Mouse (Mus musculus) gastrocnemius, adult 2 months (tissue): ENCODE data around the gene Nsun7. TPM values are rescaled to one million over a fixed set of nuclear protein-coding genes. Genes with fewer than 3 reads are reported as not detected.

Experiments used
- DNase-seq: peaks from one replicate; pipeline ENCODE4 v3.0.0; 2022
- H3K27ac ChIP-seq: fragments of 200-600 bp; 2 replicates; pipeline ENCODE4 v1.8.1; 2022; ENCODE audit warnings: mild to moderate bottlenecking
- H3K4me3 ChIP-seq: fragments of 200-600 bp; 2 replicates; pipeline ENCODE4 v1.8.1; 2022; ENCODE audit warnings: mild to moderate bottlenecking, moderate library complexity
- CTCF ChIP-seq: fragments of 200-600 bp; IDR thresholded peaks from 2 replicates; pipeline ENCODE4 v1.8.1; 2022; ENCODE audit warnings: antibody characterized with exemption, mild to moderate bottlenecking, moderate library complexity
- intact Hi-C: fragments of 180-260 bp; cut with DNase I; formaldehyde crosslinking; loops from one replicate; pipeline ENCODE4 v1.15.1; 2025
- total RNA-seq, 2 experiments: library from RNA; stranded (reverse); gene quantifications; 2 replicates each; pipeline ENCODE4 v1.2.3; 2021

The Nsun7 gene
- total RNA-seq, 2 experiments from 2014 or later = 0.05 TPM; not detected in 1

- no peak overlapping the region for H3K27ac ChIP-seq
- intact Hi-C loops = no loop called here
- no peak overlapping the region for H3K4me3 ChIP-seq
- no peak for TF ChIP-seq CTCF
- DNase-seq = no peak
These were observed 36.4 kb downstream of the Nsun7 start for GRCm38 (mm10) chr5:66296116-66296515.

GRCm38 (mm10) chr5:66298856-66299255 lies 39.2 kb downstream of the Nsun7 start:
- intact Hi-C loops = no loop called here
- H3K27ac ChIP-seq = no peak overlapping the region
- DNase-seq = no peak
- TF ChIP-seq CTCF = no peak
- H3K4me3 ChIP-seq = no peak overlapping the region

GRCm38 (mm10) chr5:66300576-66300975 lies 40.9 kb downstream of the Nsun7 start:
- TF ChIP-seq CTCF = no peak
- intact Hi-C loops = no loop called here
- no peak for DNase-seq
- Histone ChIP-seq H3K27ac (no peak overlapping the region), H3K4me3 (no peak overlapping the region)

GRCm38 (mm10) chr5:66302085-66302815 lies 42.6 kb downstream of the Nsun7 start:
- DNase-seq = no peak
- H3K27ac ChIP-seq = no peak overlapping the region
- H3K4me3 ChIP-seq = no peak overlapping the region
- intact Hi-C loops = no loop called here
- TF ChIP-seq CTCF = no peak

- H3K4me3 ChIP-seq = no peak overlapping the region
- no peak for DNase-seq
- intact Hi-C loops = no loop called here
- H3K27ac ChIP-seq = no peak overlapping the region
- no peak for TF ChIP-seq CTCF
These were observed 43.2 kb downstream of the Nsun7 start for GRCm38 (mm10) chr5:66302873-66303272.

GRCm38 (mm10) chr5:66304300-66305067 lies 44.8 kb downstream of the Nsun7 start:
- DNase-seq = no peak
- TF ChIP-seq CTCF = no peak
- Histone ChIP-seq H3K4me3 (no peak overlapping the region), H3K27ac (no peak overlapping the region)
- intact Hi-C loops = no loop called here

GRCm38 (mm10) chr5:66305511-66305910 lies 45.8 kb downstream of the Nsun7 start:
- TF ChIP-seq CTCF = no peak
- H3K27ac ChIP-seq = no peak overlapping the region

GRCm38 (mm10) chr5:66310328-66310727 lies 50.6 kb downstream of the Nsun7 start:
- DNase-seq = no peak
- Histone ChIP-seq H3K4me3 (no peak overlapping the region), H3K27ac (no peak overlapping the region)
- intact Hi-C loops = no loop called here
- TF ChIP-seq CTCF = no peak

More at GRCm38 (mm10) chr5:66305511-66305910, 45.8 kb downstream of the Nsun7 start:
- no peak for DNase-seq
- H3K4me3 ChIP-seq = no peak overlapping the region
- intact Hi-C loops = no loop called here

GRCm38 (mm10) chr5:66310806-66311205 lies 51.1 kb downstream of the Nsun7 start:
- no peak for DNase-seq
- intact Hi-C loops = no loop called here

GRCm38 (mm10) chr5:66315791-66316190 lies 56.1 kb downstream of the Nsun7 start:
- intact Hi-C loops = no loop called here
- H3K4me3 ChIP-seq = no peak overlapping the region
- no peak overlapping the region for H3K27ac ChIP-seq
- TF ChIP-seq CTCF = no peak
- no peak for DNase-seq

More at GRCm38 (mm10) chr5:66310806-66311205, 51.1 kb downstream of the Nsun7 start:
- no peak overlapping the region for H3K27ac ChIP-seq
- no peak for TF ChIP-seq CTCF
- no peak overlapping the region for H3K4me3 ChIP-seq

- no peak overlapping the region for H3K27ac ChIP-seq
- H3K4me3 ChIP-seq = no peak overlapping the region
- intact Hi-C loops = no loop called here
- DNase-seq = peak; percentile 72
- peak; percentile 73 for TF ChIP-seq CTCF
These were observed 59.6 kb downstream of the Nsun7 start for GRCm38 (mm10) chr5:66319341-66319740.

- H3K27ac ChIP-seq = no peak overlapping the region
- no peak for TF ChIP-seq CTCF
- H3K4me3 ChIP-seq = no peak overlapping the region
- intact Hi-C loops = loop anchor here (5.0 kb wide), 1 partner anchor 47 kb away; no protein-coding TSS in a partner anchor
- no peak for DNase-seq
These were observed 60.2 kb downstream of the Nsun7 start for GRCm38 (mm10) chr5:66319827-66320404.

- peak; percentile 59 for DNase-seq
- TF ChIP-seq CTCF = no peak
- Histone ChIP-seq H3K4me3 (peak overlapping the region; percentile 77), H3K27ac (peak overlapping the region; percentile 88)
- intact Hi-C loops = loop anchor here (5.0 kb wide), 1 partner anchor 44 kb away; no protein-coding TSS in a partner anchor
These were observed 63.4 kb downstream of the Nsun7 start for GRCm38 (mm10) chr5:66323131-66323530.
